Mouse (Mus musculus) mesoderm, embryonic 11.5 days (tissue): ENCODE results near the gene Enoph1.

Source experiments
- DNase-seq: peaks from one replicate; pipeline ENCODE4 v3.0.0-alpha.2; 2012; ENCODE audit warnings: low read depth, low spot score

Enoph1 gene

GRCm38 (mm10) chr5:100040281-100040784 lies 548 bp downstream of the Enoph1 start:
- no peak for DNase-seq

GRCm38 (mm10) chr5:100041272-100041671 lies 1.5 kb downstream of the Enoph1 start:
- no peak for DNase-seq

- no peak for DNase-seq
Observed at GRCm38 (mm10) chr5:100042467-100042866, 2.7 kb downstream of the Enoph1 start.

- DNase-seq, result no peak
Observed at GRCm38 (mm10) chr5:100043361-100043760, 3.6 kb downstream of the Enoph1 start.

- DNase-seq, result no peak
Observed at GRCm38 (mm10) chr5:100044030-100044429, 4.2 kb downstream of the Enoph1 start.

GRCm38 (mm10) chr5:100044621-100045020 lies 4.8 kb downstream of the Enoph1 start:
- DNase-seq, result no peak

- no peak for DNase-seq
Observed at GRCm38 (mm10) chr5:100046096-100046495, 6.3 kb downstream of the Enoph1 start.

GRCm38 (mm10) chr5:100047143-100047640 lies 7.4 kb downstream of the Enoph1 start:
- no peak for DNase-seq

- no peak for DNase-seq
Observed at GRCm38 (mm10) chr5:100047871-100048270, 8.1 kb downstream of the Enoph1 start.

GRCm38 (mm10) chr5:100049904-100050303 lies 10.1 kb downstream of the Enoph1 start:
- DNase-seq, result no peak

- DNase-seq, result no peak
Observed at GRCm38 (mm10) chr5:100052728-100053127, 12.9 kb downstream of the Enoph1 start.

- no peak for DNase-seq
Observed at GRCm38 (mm10) chr5:100054807-100055547, 15.2 kb downstream of the Enoph1 start.

- DNase-seq, result no peak
Observed at GRCm38 (mm10) chr5:100055866-100056369, 16.1 kb downstream of the Enoph1 start.

- DNase-seq, result no peak
Observed at GRCm38 (mm10) chr5:100057461-100058209, 17.9 kb downstream of the Enoph1 start.

- no peak for DNase-seq
Observed at GRCm38 (mm10) chr5:100058729-100059128, 18.9 kb downstream of the Enoph1 start.

GRCm38 (mm10) chr5:100059326-100059725 lies 19.5 kb downstream of the Enoph1 start:
- DNase-seq, result no peak

- DNase-seq, result no peak
Observed at GRCm38 (mm10) chr5:100060876-100061275, 21.1 kb downstream of the Enoph1 start.

- no peak for DNase-seq
Observed at GRCm38 (mm10) chr5:100067579-100067978, 27.8 kb downstream of the Enoph1 start.

GRCm38 (mm10) chr5:100069526-100069925 lies 29.7 kb downstream of the Enoph1 start:
- DNase-seq, result no peak

GRCm38 (mm10) chr5:100070255-100070654 lies 30.5 kb downstream of the Enoph1 start:
- DNase-seq, result peak; percentile 85

GRCm38 (mm10) chr5:100071541-100071940 lies 31.8 kb downstream of the Enoph1 start:
- no peak for DNase-seq

- no peak for DNase-seq
Observed at GRCm38 (mm10) chr5:100072557-100072956, 32.8 kb downstream of the Enoph1 start.
